Mouse (Mus musculus) fat pad, adult 2 months (tissue): ENCODE measurements around the gene Gpr39.

Experiments used
- DNase-seq: peaks from one replicate; pipeline ENCODE4 v3.0.0-alpha.2; 2011; ENCODE audit warnings: low read depth, low spot score; ENCODE audit errors: extremely low read depth

The Gpr39 gene

GRCm38 (mm10) chr1:125789804-125790203, 113.0 kb downstream of the Gpr39 start:
- DNase-seq = no peak

GRCm38 (mm10) chr1:125800506-125800905, 123.7 kb downstream of the Gpr39 start:
- DNase-seq = no peak

GRCm38 (mm10) chr1:125808426-125808825, 131.6 kb downstream of the Gpr39 start:
- no peak for DNase-seq

GRCm38 (mm10) chr1:125813141-125813782, 136.5 kb downstream of the Gpr39 start:
- no peak for DNase-seq

GRCm38 (mm10) chr1:125821101-125821500, 144.3 kb downstream of the Gpr39 start:
- no peak for DNase-seq

GRCm38 (mm10) chr1:125823611-125824010, 146.8 kb downstream of the Gpr39 start:
- no peak for DNase-seq

GRCm38 (mm10) chr1:125837507-125837906, 160.7 kb downstream of the Gpr39 start:
- no peak for DNase-seq

GRCm38 (mm10) chr1:125839746-125840392, 163.1 kb downstream of the Gpr39 start:
- no peak for DNase-seq

- no peak for DNase-seq
Observed at GRCm38 (mm10) chr1:125854646-125855045, 177.9 kb downstream of the Gpr39 start.

- DNase-seq = no peak
Observed at GRCm38 (mm10) chr1:125858631-125859030, 181.8 kb downstream of the Gpr39 start.

GRCm38 (mm10) chr1:125870056-125870455, 193.3 kb downstream of the Gpr39 start:
- DNase-seq = no peak

- no peak for DNase-seq
Observed at GRCm38 (mm10) chr1:125893158-125893557, 216.4 kb downstream of the Gpr39 start.

GRCm38 (mm10) chr1:125910211-125910870, 233.5 kb downstream of the Gpr39 start:
- DNase-seq = no peak

- DNase-seq = no peak
Observed at GRCm38 (mm10) chr1:125910871-125911265, 234.1 kb downstream of the Gpr39 start.

GRCm38 (mm10) chr1:125911337-125911900, 234.6 kb downstream of the Gpr39 start:
- no peak for DNase-seq

GRCm38 (mm10) chr1:125911901-125912445, 235.2 kb downstream of the Gpr39 start:
- no peak for DNase-seq

- no peak for DNase-seq
Observed at GRCm38 (mm10) chr1:125912601-125913600, 236.1 kb downstream of the Gpr39 start, which contains the start of gene Lypd1. Gene Lypd1 (minus strand): TSS chr1:125913101.

GRCm38 (mm10) chr1:125920696-125921095, 243.9 kb downstream of the Gpr39 start:
- DNase-seq = no peak

GRCm38 (mm10) chr1:125923062-125923461, 246.3 kb downstream of the Gpr39 start:
- DNase-seq = no peak
